Mouse (Mus musculus) thymus, postnatal 0 days (tissue): ENCODE results near the gene Clec3b. TPM values are rescaled to one million over a fixed set of nuclear protein-coding genes. Genes with fewer than 3 reads are reported as not detected.

ENCODE experiments used
- DNase-seq: peaks from one replicate; pipeline ENCODE4 v3.0.0-alpha.2; 2015; ENCODE audit warnings: low spot score
- polyA plus RNA-seq: library from polyadenylated mRNA; unstranded; fragments of >200 nt; fragmentation: Nextera tagmentation; extraction: Ambion mirVana; gene quantifications from 2 replicates; pipeline ENCODE4 v1.2.1, GENCODE M21; 2015

Clec3b gene
- polyA plus RNA-seq = 2.8 and 4.2 TPM in 2 replicates

GRCm38 (mm10) chr9:123150241-123151020, at the start of gene Clec3b:
TSS of gene Clec3b (plus strand) at chr9:123150946.
- DNase-seq = no peak

GRCm38 (mm10) chr9:123103425-123103824, 47.3 kb upstream of the Clec3b start:
- DNase-seq = no peak

- DNase-seq = no peak
These were observed 46.4 kb upstream of the Clec3b start for GRCm38 (mm10) chr9:123104362-123104761.

- DNase-seq = peak; percentile 20
These were observed 43.6 kb upstream of the Clec3b start for GRCm38 (mm10) chr9:123107186-123107585.

- DNase-seq = no peak
These were observed 41.6 kb upstream of the Clec3b start for GRCm38 (mm10) chr9:123109188-123109587.

GRCm38 (mm10) chr9:123111751-123112221, 39.0 kb upstream of the Clec3b start:
- DNase-seq = peak; percentile 23

GRCm38 (mm10) chr9:123112805-123113521, 37.8 kb upstream of the Clec3b start, which contains the start of the genes Zdhhc3 and Exosc7:
TSS of gene Zdhhc3 (minus strand) at chr9:123113205.
TSS of gene Exosc7 (plus strand) at chr9:123113215.
- DNase-seq = peak; percentile 91

GRCm38 (mm10) chr9:123113931-123114330, 36.8 kb upstream of the Clec3b start:
- DNase-seq = no peak

GRCm38 (mm10) chr9:123115566-123115965, 35.2 kb upstream of the Clec3b start:
- no peak for DNase-seq

- DNase-seq = no peak
These were observed 27.7 kb upstream of the Clec3b start for GRCm38 (mm10) chr9:123123017-123123416.

GRCm38 (mm10) chr9:123123571-123124412, 27.0 kb upstream of the Clec3b start:
- DNase-seq = peak; percentile 15

- DNase-seq = no peak
These were observed 26.2 kb upstream of the Clec3b start for GRCm38 (mm10) chr9:123124413-123124981.

- no peak for DNase-seq
These were observed 23.1 kb upstream of the Clec3b start for GRCm38 (mm10) chr9:123127663-123128062.

GRCm38 (mm10) chr9:123132994-123133393, 17.8 kb upstream of the Clec3b start:
- no peak for DNase-seq

GRCm38 (mm10) chr9:123136953-123137682, 13.6 kb upstream of the Clec3b start:
- no peak for DNase-seq

- no peak for DNase-seq
These were observed 11.8 kb upstream of the Clec3b start for GRCm38 (mm10) chr9:123138891-123139474.

- no peak for DNase-seq
These were observed 10.7 kb upstream of the Clec3b start for GRCm38 (mm10) chr9:123139887-123140614.

GRCm38 (mm10) chr9:123148430-123148829, 2.3 kb upstream of the Clec3b start:
- no peak for DNase-seq

- DNase-seq = no peak
These were observed 815 bp downstream of the Clec3b start for GRCm38 (mm10) chr9:123151561-123151960.
